Mouse (Mus musculus) forebrain, embryonic 12.5 days (tissue): ENCODE results near the gene Cptp. TPM values are rescaled to one million over a fixed set of nuclear protein-coding genes. Genes with fewer than 3 reads are reported as not detected.

Experiments
- ATAC-seq: fragments of 200-750 bp; cut with Nextera tagmentation; 2 replicates; pipeline ENCODE4 v1.8.0; 2017; ENCODE audit warnings: moderate TSS enrichment; ENCODE audit not compliant: low FRiP score
- H3K27ac ChIP-seq: fragments of 300-500 bp; sonication (generic); 2 replicates; pipeline ENCODE4 v1.5.1; 2016; ENCODE audit warnings: mild to moderate bottlenecking
- H3K27me3 ChIP-seq: fragments of 300-500 bp; sonication (generic); 2 replicates; pipeline ENCODE4 v1.6.1; 2016; ENCODE audit warnings: mild to moderate bottlenecking
- H3K36me3 ChIP-seq: fragments of 300-500 bp; sonication (generic); replicated peaks from 2 replicates; pipeline ENCODE4 v1.6.1; 2016; ENCODE audit warnings: mild to moderate bottlenecking
- H3K4me1 ChIP-seq: fragments of 300-500 bp; sonication (generic); 2 replicates; pipeline ENCODE4 v1.6.1; 2016
- H3K4me2 ChIP-seq: fragments of 300-500 bp; sonication (generic); 2 replicates; pipeline ENCODE4 v1.6.1; 2016; ENCODE audit warnings: mild to moderate bottlenecking, moderate library complexity
- H3K4me3 ChIP-seq: fragments of 300-500 bp; sonication (generic); replicated peaks from 2 replicates; pipeline ENCODE4 v1.5.1; 2016; ENCODE audit warnings: mild to moderate bottlenecking
- H3K9ac ChIP-seq: fragments of 300-500 bp; sonication (generic); 2 replicates; pipeline ENCODE4 v1.6.1; 2016; ENCODE audit warnings: mild to moderate bottlenecking
- H3K9me3 ChIP-seq: fragments of 300-500 bp; sonication (generic); 2 replicates; pipeline ENCODE4 v1.6.1; 2016
- WGBS: fragments of 180-500 bp; shearing (Covaris S2); methylation state at CpG from one replicate; pipeline ENCODE4 v1.1.7; 2016; 5-methylcytosine and 5-hydroxymethylcytosine counted together
- polyA plus RNA-seq: library from polyadenylated mRNA; unstranded; fragments of >200 nt; fragmentation: Nextera tagmentation; extraction: Ambion mirVana; gene quantifications from 2 replicates; pipeline ENCODE4 v1.2.1, GENCODE M21; 2016

The Cptp gene
- polyA plus RNA-seq, 1 experiment from 2014 or later: 17.9 TPM

DNA sequence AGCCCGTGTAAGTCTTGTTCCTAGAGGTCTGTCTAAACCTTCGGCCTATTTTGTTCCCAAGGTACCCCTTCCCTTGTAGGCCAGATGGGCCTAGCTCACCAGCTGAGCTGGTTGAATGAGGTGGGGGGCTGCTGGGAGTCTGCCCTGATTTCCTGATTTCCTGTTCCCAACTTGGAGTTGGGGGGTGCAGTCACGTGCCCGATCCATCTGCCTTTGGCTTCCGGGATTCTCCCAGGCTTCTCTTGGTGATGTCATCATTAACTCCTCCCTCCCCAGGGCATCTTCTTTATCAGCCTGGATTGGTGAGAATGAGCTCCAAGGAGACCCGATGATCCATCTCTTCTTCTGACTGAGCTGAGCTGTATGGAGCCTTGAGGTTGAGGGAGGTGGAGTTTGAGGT lies 26.0 kb upstream of the Cptp start:
- Histone ChIP-seq H3K27me3 (no peaks in the 10 kb centered on the region), H3K4me1 (peaks cover 46% of the 10 kb centered on the region), H3K27ac (no peak overlapping the region), H3K4me2 (peak overlapping the region; percentile 99), H3K9ac (peak overlapping the region; percentile 92; the same call in 1 of the 2 replicates), H3K36me3 (peaks cover 40% of the 10 kb centered on the region), H3K4me3 (peak overlapping the region; percentile 93; the same call in 1 of the 2 replicates), H3K9me3 (no peaks in the 10 kb centered on the region)
- ATAC-seq: no peak
- 44% methylated on average over 6 of the region's 6 CpGs for WGBS

DNA sequence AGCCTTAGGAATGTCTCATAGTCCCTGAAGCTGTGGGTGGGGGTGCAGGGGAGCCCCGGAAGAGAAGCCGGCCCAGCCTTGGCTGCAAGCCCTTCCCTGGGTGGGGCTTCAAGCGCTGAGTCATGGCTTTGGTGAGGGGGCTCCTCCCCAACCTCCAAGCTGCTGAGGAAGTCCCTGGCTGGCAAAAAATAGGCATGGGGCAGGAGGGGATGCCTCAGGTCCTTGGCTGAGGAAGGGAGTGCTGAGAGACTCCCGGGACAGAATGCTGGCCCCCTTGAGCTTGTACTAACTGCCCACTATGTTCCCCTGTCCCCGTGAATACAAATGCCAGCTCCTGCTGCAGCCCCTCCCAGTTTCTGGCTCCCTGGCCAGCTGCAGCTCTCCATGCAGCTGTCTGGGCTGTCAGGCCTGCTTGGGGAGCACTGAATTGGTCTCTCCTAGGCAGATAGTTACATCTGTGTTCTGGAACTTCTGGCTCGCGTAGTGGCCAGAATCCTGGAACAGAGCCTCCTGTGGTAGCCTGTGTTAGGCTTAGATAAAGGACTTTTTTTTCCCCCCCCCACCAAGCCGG lies 25.2 kb upstream of the Cptp start:
- Histone ChIP-seq H3K9ac (peak overlapping the region; percentile 92), H3K36me3 (peaks cover 40% of the 10 kb centered on the region), H3K27ac (no peak overlapping the region), H3K4me2 (peak overlapping the region; percentile 99), H3K27me3 (no peaks in the 10 kb centered on the region), H3K9me3 (no peaks in the 10 kb centered on the region), H3K4me3 (peak overlapping the region; percentile 93), H3K4me1 (peaks cover 50% of the 10 kb centered on the region)
- no peak for ATAC-seq
- 31% methylated on average over 8 of the region's 8 CpGs for WGBS

DNA sequence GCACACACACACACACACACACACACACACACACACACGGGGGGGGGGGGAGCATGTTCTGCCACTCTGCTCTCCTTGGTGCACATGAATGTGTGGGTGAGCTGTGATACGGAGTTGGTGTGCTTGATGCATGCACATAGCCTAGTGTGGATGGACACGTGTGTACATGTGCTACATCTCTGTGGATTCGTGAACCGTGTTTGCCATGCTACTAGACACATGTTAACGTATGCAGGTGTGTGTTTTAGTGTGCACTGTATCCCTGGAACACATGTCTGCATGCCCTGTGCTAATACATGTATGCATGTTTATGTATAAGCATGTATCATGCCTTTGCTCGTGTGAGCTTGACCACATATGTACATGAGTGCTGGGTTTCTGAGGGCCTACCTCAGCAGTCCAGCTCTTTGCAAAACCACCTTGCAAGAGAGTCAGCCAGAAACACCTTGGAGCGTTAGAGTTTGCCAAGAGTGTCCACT lies 24.0 kb upstream of the Cptp start:
- Histone ChIP-seq H3K4me2 (peak overlapping the region; percentile 99), H3K36me3 (peaks cover 40% of the 10 kb centered on the region), H3K27ac (no peak overlapping the region), H3K9me3 (no peaks in the 10 kb centered on the region), H3K27me3 (no peaks in the 10 kb centered on the region), H3K9ac (peak overlapping the region; percentile 92), H3K4me3 (peak overlapping the region; percentile 93), H3K4me1 (peaks cover 50% of the 10 kb centered on the region)
- 69% methylated on average over 8 of the region's 8 CpGs for WGBS
- ATAC-seq: no peak

DNA sequence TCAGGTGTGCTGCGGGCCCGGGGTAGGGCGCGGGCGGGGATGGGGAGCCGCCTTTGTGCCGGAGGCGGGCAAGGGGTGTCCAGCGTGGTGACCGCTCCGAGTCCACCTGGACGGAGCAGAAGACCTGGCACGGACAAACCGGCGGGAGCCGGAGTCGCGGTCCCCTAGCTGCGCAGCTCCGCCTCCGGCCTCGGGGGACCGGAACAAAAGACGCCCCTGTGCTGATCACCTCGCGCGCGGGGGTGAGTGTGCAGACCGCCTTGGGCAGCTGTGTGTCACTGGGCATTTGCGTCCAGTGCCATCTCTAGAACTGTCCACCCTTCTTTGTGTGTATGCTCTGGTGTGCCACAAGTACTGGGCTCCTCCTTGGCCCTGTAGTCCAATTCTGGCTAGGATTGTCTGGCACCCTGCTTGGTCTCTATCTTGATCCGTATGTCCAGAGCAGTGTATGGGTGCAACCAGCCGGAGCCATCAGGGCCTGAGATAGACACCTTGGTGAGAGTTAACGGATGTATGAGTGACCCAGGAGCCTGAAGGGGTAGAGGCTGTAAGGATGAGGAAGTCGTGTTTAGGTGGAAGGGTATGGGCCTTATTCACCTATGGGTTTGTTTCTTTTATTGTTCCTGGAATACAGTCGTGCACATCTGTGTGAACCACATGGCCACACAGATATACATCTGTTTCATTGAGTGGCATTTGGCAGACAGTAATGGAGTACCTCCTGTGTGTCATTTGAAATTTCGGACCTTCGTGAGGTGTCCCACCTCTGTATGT lies 23.4 kb upstream of the Cptp start:
- peaks cover 50% of the 10 kb centered on the region for H3K4me1 ChIP-seq
- H3K4me3 ChIP-seq: peak overlapping the region; percentile 93
- peak; percentile 59 for ATAC-seq
- H3K27me3 ChIP-seq: no peaks in the 10 kb centered on the region
- peak overlapping the region; percentile 99 for H3K4me2 ChIP-seq
- H3K9me3 ChIP-seq: no peaks in the 10 kb centered on the region
- WGBS: 5% methylated on average over 37 of the region's 37 CpGs
- H3K27ac ChIP-seq: peak overlapping the region; percentile 99
- H3K36me3 ChIP-seq: peaks cover 43% of the 10 kb centered on the region
- peak overlapping the region; percentile 92 for H3K9ac ChIP-seq

DNA sequence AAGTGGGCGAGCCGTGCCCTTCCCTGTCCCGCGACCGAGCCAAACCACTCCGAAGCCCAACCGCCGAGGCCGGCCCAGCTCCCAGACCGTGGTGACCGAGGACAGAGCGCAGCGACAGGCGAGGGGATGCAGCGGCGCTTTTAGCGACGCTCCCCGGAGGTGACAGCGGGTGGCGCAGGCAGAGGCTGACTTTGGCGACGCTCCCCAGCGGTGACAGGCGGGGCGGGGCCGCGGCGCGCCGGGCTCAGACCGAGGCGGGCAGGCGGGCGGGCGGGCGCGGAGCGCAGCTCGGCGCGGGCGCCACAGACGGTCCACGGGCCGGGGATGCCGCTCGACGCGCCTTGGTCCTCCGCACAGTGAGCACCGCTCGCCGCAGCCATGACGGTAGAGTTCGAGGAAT lies 22.8 kb upstream of the Cptp start:
- peak; percentile 94 for ATAC-seq
- Histone ChIP-seq H3K4me3 (peak overlapping the region; percentile 93), H3K4me1 (peaks cover 50% of the 10 kb centered on the region), H3K9me3 (no peaks in the 10 kb centered on the region), H3K4me2 (peak overlapping the region; percentile 99), H3K27ac (peak overlapping the region; percentile 99), H3K27me3 (no peaks in the 10 kb centered on the region), H3K36me3 (peaks cover 47% of the 10 kb centered on the region), H3K9ac (peak overlapping the region; percentile 92)
- WGBS: under 1% methylated on average over 56 of the region's 56 CpGs

DNA sequence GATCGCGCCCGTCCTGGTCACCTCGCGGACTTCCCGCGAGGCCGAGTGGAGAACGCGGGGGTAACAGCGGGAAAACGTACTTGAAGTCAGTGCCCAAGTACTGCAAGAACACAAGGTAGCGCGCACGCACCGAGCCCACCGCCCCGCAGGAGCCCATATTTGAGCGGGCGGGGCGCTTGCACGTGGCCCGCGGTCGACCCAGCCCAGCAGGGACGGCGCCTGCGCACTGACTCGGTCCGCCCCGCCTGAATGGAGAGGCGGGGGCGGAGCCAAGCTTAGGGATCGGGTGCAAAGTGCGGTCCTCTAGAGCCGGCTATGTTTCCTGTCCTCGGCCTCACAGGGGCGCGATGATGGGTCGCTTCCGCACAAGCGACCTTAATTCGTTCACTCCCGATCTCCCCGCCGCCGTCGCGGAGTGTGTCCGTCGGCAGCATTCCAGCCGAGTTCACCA lies 22.3 kb upstream of the Cptp start, which contains the start of the genes Pusl1 and Acap3:
TSS of gene Pusl1 (minus strand) at position 231 of the 451 bp plus-strand sequence.
TSS of gene Acap3 (plus strand) at position 272 of the 451 bp plus-strand sequence.
- H3K36me3 ChIP-seq: peaks cover 47% of the 10 kb centered on the region
- no peaks in the 10 kb centered on the region for H3K27me3 ChIP-seq
- H3K27ac ChIP-seq: peak within 1 kb of the TSS; percentile 99
- 0% methylated on average over 52 of the region's 52 CpGs for WGBS
- no peaks in the 10 kb centered on the region for H3K9me3 ChIP-seq
- peaks cover 50% of the 10 kb centered on the region for H3K4me1 ChIP-seq
- peak within 1 kb of the TSS; percentile 92 for H3K9ac ChIP-seq
- peak within 1 kb of the TSS; percentile 99 for H3K4me2 ChIP-seq
- peak within 1 kb of the TSS; percentile 93 for H3K4me3 ChIP-seq
- ATAC-seq: peak; percentile 90

DNA sequence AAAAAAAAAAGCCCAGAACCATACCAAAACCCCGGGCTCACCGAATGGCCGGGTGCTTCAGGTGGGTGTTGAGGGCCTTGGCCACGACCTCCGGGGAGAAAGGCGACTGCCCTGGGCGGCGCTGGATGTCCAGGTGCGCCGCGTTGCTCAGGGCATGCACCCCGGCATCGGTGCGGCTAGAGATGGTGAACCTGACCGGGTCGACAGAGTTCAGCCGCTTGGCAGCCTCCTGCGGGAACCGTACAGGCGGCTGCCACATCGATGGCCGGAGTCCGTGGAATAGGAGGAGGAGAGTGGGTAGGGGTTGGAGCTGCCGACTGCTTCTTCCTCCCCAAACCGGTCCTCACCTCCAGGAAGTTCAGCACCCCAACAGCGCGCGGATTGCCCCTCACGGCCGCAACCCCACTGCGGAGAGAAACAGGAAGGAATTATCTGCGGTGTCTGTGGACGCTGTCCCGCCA lies 21.8 kb upstream of the Cptp start:
- Histone ChIP-seq H3K4me2 (peak overlapping the region; percentile 99), H3K4me1 (peaks cover 50% of the 10 kb centered on the region), H3K9ac (peak overlapping the region; percentile 92), H3K4me3 (peak overlapping the region; percentile 93), H3K27ac (no peak overlapping the region), H3K9me3 (no peaks in the 10 kb centered on the region), H3K27me3 (no peaks in the 10 kb centered on the region), H3K36me3 (peaks cover 47% of the 10 kb centered on the region)
- under 1% methylated on average over 33 of the region's 34 CpGs for whole genome bisulfite sequencing
- no peak for ATAC-seq

DNA sequence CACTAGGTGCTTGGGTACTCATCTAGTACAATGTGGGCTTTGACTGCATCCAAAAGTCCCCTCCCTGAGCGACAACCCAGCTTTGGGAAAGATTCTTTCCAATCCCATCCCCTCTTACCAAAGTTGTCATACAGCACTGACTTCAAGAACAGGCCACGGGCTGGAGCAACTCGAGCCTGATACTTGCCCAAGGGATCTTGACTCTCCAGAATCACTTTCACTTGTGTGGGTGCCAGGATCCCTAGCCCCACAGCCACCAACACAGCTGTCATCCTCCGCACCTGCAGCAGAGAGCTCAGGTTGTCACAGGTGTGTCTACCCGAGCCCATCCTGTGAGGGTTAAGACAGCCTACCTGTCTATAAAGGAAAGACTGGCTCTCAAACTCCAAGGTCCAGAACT lies 20.1 kb upstream of the Cptp start:
- Histone ChIP-seq H3K36me3 (peaks cover 59% of the 10 kb centered on the region), H3K9ac (no peak overlapping the region), H3K4me3 (no peak overlapping the region), H3K4me1 (peaks cover 33% of the 10 kb centered on the region), H3K27ac (no peak overlapping the region), H3K9me3 (no peaks in the 10 kb centered on the region), H3K4me2 (no peak overlapping the region), H3K27me3 (no peaks in the 10 kb centered on the region)
- 81% methylated on average over 5 of the region's 5 CpGs for WGBS
- ATAC-seq: no peak

DNA sequence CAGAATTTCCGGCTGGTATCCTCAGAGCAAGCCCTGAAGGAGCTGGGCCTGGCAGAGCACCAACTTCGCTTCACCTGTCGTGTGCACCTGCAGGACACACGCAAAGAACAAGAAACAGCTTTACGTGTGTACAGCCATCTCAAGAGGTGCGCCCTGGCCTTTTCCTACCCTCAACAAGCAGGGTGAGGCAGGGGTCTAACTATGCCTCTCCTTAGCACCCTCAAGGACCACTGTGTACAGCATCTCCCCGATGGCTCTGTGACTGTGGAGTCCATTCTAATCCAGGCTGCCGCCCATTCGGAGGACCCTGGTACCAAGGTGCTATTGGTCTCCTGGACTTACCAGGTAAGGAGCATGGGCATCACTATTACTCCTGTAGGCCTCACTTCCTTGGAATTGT lies 18.9 kb upstream of the Cptp start:
- no peak overlapping the region for H3K27ac ChIP-seq
- H3K4me3 ChIP-seq: no peak overlapping the region
- H3K4me2 ChIP-seq: no peak overlapping the region
- WGBS: 95% methylated on average over 9 of the region's 9 CpGs
- H3K9ac ChIP-seq: no peak overlapping the region
- ATAC-seq: no peak
- no peaks in the 10 kb centered on the region for H3K27me3 ChIP-seq
- H3K36me3 ChIP-seq: peaks cover 70% of the 10 kb centered on the region
- no peaks in the 10 kb centered on the region for H3K9me3 ChIP-seq
- peaks cover 22% of the 10 kb centered on the region for H3K4me1 ChIP-seq

DNA sequence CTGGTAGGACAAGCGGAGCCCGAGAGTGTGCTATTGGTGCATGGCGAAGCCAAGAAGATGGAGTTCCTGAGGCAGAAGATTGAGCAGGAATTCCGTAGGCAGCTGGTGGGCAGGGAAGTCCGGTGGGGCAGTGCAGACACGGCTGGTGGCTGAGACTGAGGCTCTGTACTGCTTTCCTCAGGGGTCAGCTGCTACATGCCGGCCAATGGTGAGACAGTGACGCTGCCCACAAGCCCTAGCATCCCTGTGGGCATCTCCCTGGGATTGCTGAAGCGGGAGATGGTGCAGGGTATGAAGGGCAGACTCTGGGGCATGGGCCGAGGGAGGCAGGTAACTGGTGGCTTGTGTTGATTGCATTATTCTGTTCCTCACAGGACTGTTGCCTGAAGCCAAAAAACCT lies 18.4 kb upstream of the Cptp start:
- peaks cover 70% of the 10 kb centered on the region for H3K36me3 ChIP-seq
- WGBS: 91% methylated on average over 10 of the region's 10 CpGs
- no peak overlapping the region for H3K9ac ChIP-seq

DNA sequence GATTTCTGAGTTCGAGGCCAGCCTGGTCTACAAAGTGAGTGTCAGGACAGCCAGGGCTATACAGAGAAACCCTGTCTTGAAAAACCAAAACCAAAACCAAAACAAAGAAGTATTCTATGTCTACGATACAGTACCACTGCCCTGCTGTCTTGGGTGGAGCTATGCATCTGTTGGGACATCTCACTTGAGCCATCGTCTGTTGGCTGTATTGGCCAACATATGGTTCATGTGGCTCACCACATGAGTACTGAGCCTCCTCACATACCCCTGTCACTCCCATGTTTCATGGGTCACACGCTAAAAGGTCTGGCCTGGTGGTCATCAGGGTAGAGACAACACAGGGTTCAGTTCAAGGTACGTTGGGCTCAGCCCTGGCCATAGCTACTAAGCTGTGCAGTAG lies 17.1 kb upstream of the Cptp start:
- Histone ChIP-seq H3K4me1 (peaks cover 15% of the 10 kb centered on the region), H3K4me2 (no peak overlapping the region), H3K9ac (no peak overlapping the region), H3K4me3 (no peak overlapping the region), H3K9me3 (no peaks in the 10 kb centered on the region), H3K36me3 (peaks cover 70% of the 10 kb centered on the region), H3K27ac (no peak overlapping the region), H3K27me3 (no peaks in the 10 kb centered on the region)
- no peak for ATAC-seq
- WGBS: 96% methylated on average over 5 of the region's 5 CpGs

More for the DNA sequence above, 18.4 kb upstream of the Cptp start:
- no peaks in the 10 kb centered on the region for H3K27me3 ChIP-seq
- H3K27ac ChIP-seq: no peak overlapping the region
- no peak for ATAC-seq
- no peaks in the 10 kb centered on the region for H3K9me3 ChIP-seq
- H3K4me2 ChIP-seq: no peak overlapping the region
- no peak overlapping the region for H3K4me3 ChIP-seq
- H3K4me1 ChIP-seq: peaks cover 17% of the 10 kb centered on the region

DNA sequence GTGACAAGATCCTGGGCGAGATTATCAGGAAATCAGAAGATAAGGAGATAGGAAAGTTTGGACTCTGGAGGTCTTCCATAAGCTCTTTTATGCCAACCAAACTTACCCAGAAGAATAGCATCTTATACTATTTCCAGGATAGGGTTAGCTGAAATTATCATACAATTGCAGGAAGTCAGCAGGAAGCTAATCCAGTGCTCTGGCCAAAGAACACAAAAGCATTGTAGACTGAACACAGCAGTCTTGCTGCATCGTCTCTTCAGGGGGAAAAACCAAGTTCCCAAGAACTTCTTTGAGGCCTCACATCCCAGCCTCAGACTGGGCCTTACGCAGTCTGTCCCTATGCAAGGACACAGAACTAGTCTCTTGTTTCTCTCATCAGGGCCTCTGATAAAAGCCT lies 14.3 kb upstream of the Cptp start:
- H3K27me3 ChIP-seq: no peaks in the 10 kb centered on the region
- H3K36me3 ChIP-seq: peaks cover 63% of the 10 kb centered on the region
- H3K9ac ChIP-seq: no peak overlapping the region
- no peaks in the 10 kb centered on the region for H3K9me3 ChIP-seq
- no peak for ATAC-seq
- H3K4me3 ChIP-seq: no peak overlapping the region
- peak overlapping the region; percentile 3; the same call in 1 of the 2 replicates for H3K27ac ChIP-seq
- WGBS: 91% methylated on average over 3 of the region's 3 CpGs
- H3K4me2 ChIP-seq: no peak overlapping the region
- no peaks in the 10 kb centered on the region for H3K4me1 ChIP-seq
